Mouse (Mus musculus) c-Kit-positive CD71-negative TER-119-negative erythroid progenitor cells, embryonic 14.5 days (primary cell): Measurements from ENCODE around the gene Lamc1.
"Not testable (repeated sequence)": the region's sequence is repeated elsewhere in the genome, so short reads cannot be mapped to it uniquely, and the experiment has no call there.

Experiments
- DNase-seq: peaks from one replicate; pipeline ENCODE4 v3.0.0-alpha.2; 2013; ENCODE audit warnings: low read depth

Lamc1 gene

GRCm38 (mm10) chr1:153332444-153333295 lies at the start of gene Lamc1:
TSS of gene Lamc1 (minus strand) at chr1:153332786.
- peak; percentile 76 for DNase-seq

GRCm38 (mm10) chr1:153380746-153381282 lies 48.2 kb upstream of the Lamc1 start:
- DNase-seq: no peak

GRCm38 (mm10) chr1:153379832-153380231 lies 47.2 kb upstream of the Lamc1 start:
- DNase-seq: no peak

- no peak for DNase-seq
These were observed 46.0 kb upstream of the Lamc1 start for GRCm38 (mm10) chr1:153378587-153378986.

GRCm38 (mm10) chr1:153376446-153376845 lies 43.9 kb upstream of the Lamc1 start:
- DNase-seq: no peak

GRCm38 (mm10) chr1:153374136-153374535 lies 41.5 kb upstream of the Lamc1 start:
- no peak for DNase-seq

- no peak for DNase-seq
These were observed 39.3 kb upstream of the Lamc1 start for GRCm38 (mm10) chr1:153371846-153372245.

- DNase-seq: no peak
These were observed 36.4 kb upstream of the Lamc1 start for GRCm38 (mm10) chr1:153369011-153369410.

GRCm38 (mm10) chr1:153367048-153367447 lies 34.5 kb upstream of the Lamc1 start:
- DNase-seq: no peak

GRCm38 (mm10) chr1:153361926-153362325 lies 29.3 kb upstream of the Lamc1 start:
- DNase-seq: no peak

GRCm38 (mm10) chr1:153360556-153360955 lies 28.0 kb upstream of the Lamc1 start:
- no peak for DNase-seq

GRCm38 (mm10) chr1:153357218-153357617 lies 24.6 kb upstream of the Lamc1 start:
- DNase-seq: no peak

GRCm38 (mm10) chr1:153354466-153354865 lies 21.9 kb upstream of the Lamc1 start:
- no peak for DNase-seq

GRCm38 (mm10) chr1:153353736-153354430 lies 21.3 kb upstream of the Lamc1 start:
- no peak for DNase-seq

GRCm38 (mm10) chr1:153351034-153351433 lies 18.4 kb upstream of the Lamc1 start:
- no peak for DNase-seq

- DNase-seq: no peak
These were observed 15.1 kb upstream of the Lamc1 start for GRCm38 (mm10) chr1:153347726-153348125.

GRCm38 (mm10) chr1:153347040-153347439 lies 14.5 kb upstream of the Lamc1 start:
- no peak for DNase-seq

GRCm38 (mm10) chr1:153345699-153346291 lies 13.2 kb upstream of the Lamc1 start:
- no peak for DNase-seq

- no peak for DNase-seq
These were observed 12.4 kb upstream of the Lamc1 start for GRCm38 (mm10) chr1:153345002-153345401.

- not testable (repeated sequence) for DNase-seq
These were observed 2.9 kb upstream of the Lamc1 start for GRCm38 (mm10) chr1:153335451-153335850.

GRCm38 (mm10) chr1:153333296-153334121 lies 923 bp upstream of the Lamc1 start:
- peak; percentile 47 for DNase-seq
